Mouse (Mus musculus): ENCODE data around the gene Tbxas1.

Tbxas1 gene

GRCm38 (mm10) chr6:39050836-39051235 is 175.6 kb downstream of the Tbxas1 start:
- Histone ChIP-seq H3K9me3 (ENCODE audit: low read length) (no peaks in the 10 kb centered on the region), H3K4me1 (replicated peaks; ENCODE audit: low read depth, low read length) (0 out of 2 replicates have a peak, but pooled peaks cover 3% of the 10 kb centered on the region), H3K4me3 (replicated peaks; ENCODE audit: low read length) (no peak overlapping the region), H3K36me3 (ENCODE audit: insufficient read depth, low read length) (no peaks in the 10 kb centered on the region), H3K27me3 (ENCODE audit: insufficient read depth, low read length) (peaks cover 36% of the 10 kb centered on the region)
- TF ChIP-seq NANOG (IDR thresholded peaks at IDR 0.05; ENCODE audit: borderline replicate concordance, low read length): no peak

GRCm38 (mm10) chr6:39051799-39052556 is 176.8 kb downstream of the Tbxas1 start:
- Histone ChIP-seq H3K4me3 (replicated peaks; ENCODE audit: low read length) (no peak overlapping the region), H3K27me3 (ENCODE audit: insufficient read depth, low read length) (peaks cover 36% of the 10 kb centered on the region), H3K36me3 (ENCODE audit: insufficient read depth, low read length) (no peaks in the 10 kb centered on the region), H3K9me3 (ENCODE audit: low read length) (no peaks in the 10 kb centered on the region), H3K4me1 (replicated peaks; ENCODE audit: low read depth, low read length) (peaks cover 7% of the 10 kb centered on the region; the same call in 1 of the 2 replicates)
- TF ChIP-seq POU5F1 (IDR thresholded peaks at IDR 0.05; ENCODE audit: borderline replicate concordance, low read length) (no peak), CTCF (conservative IDR thresholded peaks at IDR 0.05; ENCODE audit: low read length) (no peak)

GRCm38 (mm10) chr6:39052636-39053035 is 177.4 kb downstream of the Tbxas1 start:
- Histone ChIP-seq H3K9me3 (ENCODE audit: low read length) (no peaks in the 10 kb centered on the region), H3K27me3 (ENCODE audit: insufficient read depth, low read length) (peaks cover 36% of the 10 kb centered on the region), H3K4me3 (replicated peaks; ENCODE audit: low read length) (no peak overlapping the region), H3K4me1 (replicated peaks; ENCODE audit: low read depth, low read length) (peaks cover 7% of the 10 kb centered on the region; the same call in 1 of the 2 replicates), H3K36me3 (ENCODE audit: insufficient read depth, low read length) (no peaks in the 10 kb centered on the region)
- no peak for TF ChIP-seq POU5F1 (IDR thresholded peaks at IDR 0.05; ENCODE audit: borderline replicate concordance, low read length)

- Histone ChIP-seq H3K9me3 (ENCODE audit: low read length) (peaks cover 6% of the 10 kb centered on the region; the same call in 1 of the 2 replicates), H3K4me3 (replicated peaks; ENCODE audit: low read length) (no peak overlapping the region), H3K4me1 (replicated peaks; ENCODE audit: low read depth, low read length) (peaks cover 7% of the 10 kb centered on the region; the same call in 1 of the 2 replicates), H3K27me3 (ENCODE audit: insufficient read depth, low read length) (peaks cover 31% of the 10 kb centered on the region), H3K36me3 (ENCODE audit: insufficient read depth, low read length) (no peaks in the 10 kb centered on the region)
- TF ChIP-seq CTCF (conservative IDR thresholded peaks at IDR 0.05; ENCODE audit: low read length): no peak
- no peak for TF ChIP-seq POU5F1 (IDR thresholded peaks at IDR 0.05; ENCODE audit: borderline replicate concordance, low read length)
- no peak for TF ChIP-seq NANOG (IDR thresholded peaks at IDR 0.05; ENCODE audit: borderline replicate concordance, low read length)
Measured at GRCm38 (mm10) chr6:39054206-39054864, 179.1 kb downstream of the Tbxas1 start.

- H3K27me3 ChIP-seq (ENCODE audit: insufficient read depth, low read length): peaks cover 31% of the 10 kb centered on the region
- H3K9me3 ChIP-seq (ENCODE audit: low read length): peaks cover 6% of the 10 kb centered on the region; the same call in 1 of the 2 replicates
- no peaks in the 10 kb centered on the region for H3K36me3 ChIP-seq (ENCODE audit: insufficient read depth, low read length)
- TF ChIP-seq POU5F1 (IDR thresholded peaks at IDR 0.05; ENCODE audit: borderline replicate concordance, low read length) (no peak), CTCF (conservative IDR thresholded peaks at IDR 0.05; ENCODE audit: low read length) (no peak), NANOG (IDR thresholded peaks at IDR 0.05; ENCODE audit: borderline replicate concordance, low read length) (no peak)
- H3K4me1 ChIP-seq (replicated peaks; ENCODE audit: low read depth, low read length): peaks cover 7% of the 10 kb centered on the region; the same call in 1 of the 2 replicates
- no peak overlapping the region for H3K4me3 ChIP-seq (replicated peaks; ENCODE audit: low read length)
Measured at GRCm38 (mm10) chr6:39054878-39055508, 179.8 kb downstream of the Tbxas1 start.

- peaks cover 27% of the 10 kb centered on the region for H3K27me3 ChIP-seq (ENCODE audit: insufficient read depth, low read length)
- H3K4me3 ChIP-seq (replicated peaks; ENCODE audit: low read length): no peak overlapping the region
- peaks cover 6% of the 10 kb centered on the region; the same call in 1 of the 2 replicates for H3K9me3 ChIP-seq (ENCODE audit: low read length)
- H3K4me1 ChIP-seq (replicated peaks; ENCODE audit: low read depth, low read length): peaks cover 13% of the 10 kb centered on the region
- H3K36me3 ChIP-seq (ENCODE audit: insufficient read depth, low read length): no peaks in the 10 kb centered on the region
- TF ChIP-seq NANOG (IDR thresholded peaks at IDR 0.05; ENCODE audit: borderline replicate concordance, low read length): no peak
- TF ChIP-seq POU5F1 (IDR thresholded peaks at IDR 0.05; ENCODE audit: borderline replicate concordance, low read length): no peak
- TF ChIP-seq CTCF (conservative IDR thresholded peaks at IDR 0.05; ENCODE audit: low read length): no peak
Measured at GRCm38 (mm10) chr6:39055831-39056261, 180.6 kb downstream of the Tbxas1 start.

- TF ChIP-seq POU5F1 (IDR thresholded peaks at IDR 0.05; ENCODE audit: borderline replicate concordance, low read length) (no peak), CTCF (conservative IDR thresholded peaks at IDR 0.05; ENCODE audit: low read length) (no peak), NANOG (IDR thresholded peaks at IDR 0.05; ENCODE audit: borderline replicate concordance, low read length) (no peak)
- Histone ChIP-seq H3K4me1 (replicated peaks; ENCODE audit: low read depth, low read length) (peaks cover 16% of the 10 kb centered on the region), H3K4me3 (replicated peaks; ENCODE audit: low read length) (no peak overlapping the region), H3K36me3 (ENCODE audit: insufficient read depth, low read length) (no peaks in the 10 kb centered on the region), H3K27me3 (ENCODE audit: insufficient read depth, low read length) (peaks cover 22% of the 10 kb centered on the region), H3K9me3 (ENCODE audit: low read length) (peaks cover 6% of the 10 kb centered on the region; the same call in 1 of the 2 replicates)
Measured at GRCm38 (mm10) chr6:39057161-39057560, 182.0 kb downstream of the Tbxas1 start.

- Histone ChIP-seq H3K4me3 (replicated peaks; ENCODE audit: low read length) (no peak overlapping the region), H3K27me3 (ENCODE audit: insufficient read depth, low read length) (peaks cover 12% of the 10 kb centered on the region), H3K36me3 (ENCODE audit: insufficient read depth, low read length) (no peaks in the 10 kb centered on the region), H3K9me3 (ENCODE audit: low read length) (peaks cover 6% of the 10 kb centered on the region; the same call in 1 of the 2 replicates), H3K4me1 (replicated peaks; ENCODE audit: low read depth, low read length) (peaks cover 16% of the 10 kb centered on the region)
- TF ChIP-seq POU5F1 (IDR thresholded peaks at IDR 0.05; ENCODE audit: borderline replicate concordance, low read length) (no peak), CTCF (conservative IDR thresholded peaks at IDR 0.05; ENCODE audit: low read length) (peak; percentile 58)
Measured at GRCm38 (mm10) chr6:39058389-39058788, 183.2 kb downstream of the Tbxas1 start.
